Mouse (Mus musculus) heart, embryonic 15.5 days (tissue): ENCODE measurements at regions not wholly inside any gene's neighbourhood (a gene's known extent, or its start where the extent isn't known, plus 50 kb on each side); places are given as distances from the start of the nearest gene placed in this dataset.

ENCODE experiments used
- ATAC-seq: fragments of 200-750 bp; cut with Nextera tagmentation; replicated peaks from 2 replicates; pipeline ENCODE4 v1.8.0; 2017; ENCODE audit warnings: low read depth, moderate TSS enrichment; ENCODE audit not compliant: insufficient number of reproducible peaks, insufficient read depth, low FRiP score
- H3K27ac ChIP-seq: fragments of 300-500 bp; sonication (generic); 2 replicates; pipeline ENCODE4 v1.5.1; 2015; ENCODE audit warnings: mild to moderate bottlenecking, inconsistent platforms
- H3K27me3 ChIP-seq: fragments of 300-500 bp; sonication (generic); 2 replicates; pipeline ENCODE4 v1.6.1; 2015; ENCODE audit warnings: inconsistent platforms
- H3K36me3 ChIP-seq: fragments of 300-500 bp; sonication (generic); 2 replicates; pipeline ENCODE4 v1.6.1; 2015; ENCODE audit warnings: mild to moderate bottlenecking, inconsistent platforms
- H3K4me1 ChIP-seq: fragments of 300-500 bp; sonication (generic); replicated peaks from 2 replicates; pipeline ENCODE4 v1.6.1; 2015; ENCODE audit warnings: inconsistent platforms
- H3K4me2 ChIP-seq: fragments of 300-500 bp; sonication (generic); 2 replicates; pipeline ENCODE4 v1.6.1; 2015; ENCODE audit warnings: inconsistent platforms, mild to moderate bottlenecking, moderate library complexity
- H3K4me3 ChIP-seq: fragments of 300-500 bp; sonication (generic); 2 replicates; pipeline ENCODE4 v1.5.1; 2015; ENCODE audit warnings: mild to moderate bottlenecking, inconsistent platforms
- H3K9ac ChIP-seq: fragments of 300-500 bp; sonication (generic); 2 replicates; pipeline ENCODE4 v1.6.1; 2015; ENCODE audit warnings: mild to moderate bottlenecking, inconsistent platforms
- H3K9me3 ChIP-seq: fragments of 300-500 bp; sonication (generic); replicated peaks from 2 replicates; pipeline ENCODE4 v1.6.1; 2016; ENCODE audit warnings: inconsistent platforms
- WGBS: fragments of 180-500 bp; shearing (Covaris S2); methylation state at CpG from one replicate; pipeline ENCODE4 v1.1.7; 2015; ENCODE audit warnings: mixed read lengths; 5-methylcytosine and 5-hydroxymethylcytosine counted together

GRCm38 (mm10) chr8:128026981-128027380, 331.4 kb upstream of the Nrp1 start:
- H3K4me3 ChIP-seq: no peak overlapping the region
- H3K9ac ChIP-seq: no peak overlapping the region
- H3K9me3 ChIP-seq: no peaks in the 10 kb centered on the region
- no peak overlapping the region for H3K4me2 ChIP-seq
- WGBS: 82% methylated on average over 2 of the region's 2 CpGs
- H3K27ac ChIP-seq: no peak overlapping the region
- ATAC-seq: no peak
- H3K4me1 ChIP-seq: peaks cover 18% of the 10 kb centered on the region
- no peaks in the 10 kb centered on the region for H3K27me3 ChIP-seq
- H3K36me3 ChIP-seq: no peaks in the 10 kb centered on the region

- no peak for ATAC-seq
- Histone ChIP-seq H3K36me3 (no peaks in the 10 kb centered on the region), H3K27me3 (no peaks in the 10 kb centered on the region), H3K27ac (peak overlapping the region; percentile 24; the same call in 1 of the 2 replicates), H3K9ac (no peak overlapping the region), H3K9me3 (no peaks in the 10 kb centered on the region), H3K4me3 (no peak overlapping the region), H3K4me2 (no peak overlapping the region), H3K4me1 (peaks cover 26% of the 10 kb centered on the region)
- WGBS: 67% methylated on average over 24 of the region's 24 CpGs
Observed at GRCm38 (mm10) chr8:128030335-128031280, 327.8 kb upstream of the Nrp1 start.

- H3K9me3 ChIP-seq: no peaks in the 10 kb centered on the region
- no peak overlapping the region for H3K9ac ChIP-seq
- 16% methylated on average over 6 of the region's 6 CpGs for whole genome bisulfite sequencing
- ATAC-seq: peak; percentile 85
- no peaks in the 10 kb centered on the region for H3K36me3 ChIP-seq
- H3K27me3 ChIP-seq: no peaks in the 10 kb centered on the region
- peak overlapping the region; percentile 35; the same call in 1 of the 2 replicates for H3K4me2 ChIP-seq
- no peak overlapping the region for H3K4me3 ChIP-seq
- H3K27ac ChIP-seq: peak overlapping the region; percentile 36; the same call in 1 of the 2 replicates
- H3K4me1 ChIP-seq: peaks cover 27% of the 10 kb centered on the region
Observed at GRCm38 (mm10) chr8:128034127-128034526, 324.3 kb upstream of the Nrp1 start.

- Histone ChIP-seq H3K27me3 (no peaks in the 10 kb centered on the region), H3K36me3 (no peaks in the 10 kb centered on the region), H3K9me3 (no peaks in the 10 kb centered on the region), H3K4me2 (no peak overlapping the region), H3K9ac (no peak overlapping the region), H3K4me3 (no peak overlapping the region), H3K27ac (no peak overlapping the region), H3K4me1 (peaks cover 27% of the 10 kb centered on the region)
- 63% methylated on average over 3 of the region's 3 CpGs for WGBS
- ATAC-seq: no peak
Observed at GRCm38 (mm10) chr8:128035672-128036071, 322.7 kb upstream of the Nrp1 start.

GRCm38 (mm10) chr8:128039341-128040064, 318.9 kb upstream of the Nrp1 start:
- WGBS: 60% methylated on average over 6 of the region's 6 CpGs
- no peak overlapping the region for H3K27ac ChIP-seq
- H3K9ac ChIP-seq: no peak overlapping the region
- peaks cover 22% of the 10 kb centered on the region for H3K4me1 ChIP-seq
- ATAC-seq: no peak
- no peaks in the 10 kb centered on the region for H3K27me3 ChIP-seq
- H3K36me3 ChIP-seq: no peaks in the 10 kb centered on the region
- no peak overlapping the region for H3K4me3 ChIP-seq
- no peak overlapping the region for H3K4me2 ChIP-seq
- H3K9me3 ChIP-seq: no peaks in the 10 kb centered on the region

- no peak overlapping the region for H3K4me3 ChIP-seq
Observed at GRCm38 (mm10) chr8:128042877-128043276, 315.5 kb upstream of the Nrp1 start.

GRCm38 (mm10) chr8:128043392-128043791, 315.0 kb upstream of the Nrp1 start:
- 67% methylated on average over 4 of the region's 4 CpGs for WGBS
- ATAC-seq: no peak

More at GRCm38 (mm10) chr8:128042877-128043276, 315.5 kb upstream of the Nrp1 start:
- ATAC-seq: no peak
- H3K27ac ChIP-seq: no peak overlapping the region
- H3K9ac ChIP-seq: no peak overlapping the region
- H3K36me3 ChIP-seq: no peaks in the 10 kb centered on the region
- peaks cover 6% of the 10 kb centered on the region; the same call in 1 of the 2 replicates for H3K4me1 ChIP-seq
- no peaks in the 10 kb centered on the region for H3K27me3 ChIP-seq
- H3K9me3 ChIP-seq: no peaks in the 10 kb centered on the region
- 71% methylated on average over 2 of the region's 2 CpGs for WGBS
- H3K4me2 ChIP-seq: no peak overlapping the region

GRCm38 (mm10) chr8:128056251-128056650, 302.2 kb upstream of the Nrp1 start:
- Histone ChIP-seq H3K4me2 (no peak overlapping the region), H3K27ac (no peak overlapping the region), H3K4me1 (peaks cover 9% of the 10 kb centered on the region; the same call in 1 of the 2 replicates), H3K4me3 (no peak overlapping the region), H3K9ac (no peak overlapping the region), H3K36me3 (no peaks in the 10 kb centered on the region), H3K27me3 (no peaks in the 10 kb centered on the region), H3K9me3 (no peaks in the 10 kb centered on the region)
- 55% methylated on average over 8 of the region's 8 CpGs for WGBS
- peak; percentile 67 for ATAC-seq

More at GRCm38 (mm10) chr8:128043392-128043791, 315.0 kb upstream of the Nrp1 start:
- Histone ChIP-seq H3K9me3 (no peaks in the 10 kb centered on the region), H3K27me3 (no peaks in the 10 kb centered on the region), H3K27ac (no peak overlapping the region), H3K4me1 (peaks cover 6% of the 10 kb centered on the region; the same call in 1 of the 2 replicates), H3K36me3 (no peaks in the 10 kb centered on the region), H3K9ac (no peak overlapping the region), H3K4me2 (no peak overlapping the region), H3K4me3 (no peak overlapping the region)

- no peak for ATAC-seq
- WGBS: 90% methylated on average over 6 of the region's 6 CpGs
- H3K4me3 ChIP-seq: no peak overlapping the region
- H3K9ac ChIP-seq: no peak overlapping the region
- peaks cover 9% of the 10 kb centered on the region; the same call in 1 of the 2 replicates for H3K4me1 ChIP-seq
- H3K4me2 ChIP-seq: no peak overlapping the region
- H3K36me3 ChIP-seq: no peaks in the 10 kb centered on the region
- no peaks in the 10 kb centered on the region for H3K9me3 ChIP-seq
- no peak overlapping the region for H3K27ac ChIP-seq
- no peaks in the 10 kb centered on the region for H3K27me3 ChIP-seq
Observed at GRCm38 (mm10) chr8:128057845-128058244, 300.6 kb upstream of the Nrp1 start.

GRCm38 (mm10) chr8:128059817-128060216, 298.6 kb upstream of the Nrp1 start:
- H3K4me2 ChIP-seq: no peak overlapping the region
- H3K4me3 ChIP-seq: no peak overlapping the region
- H3K4me1 ChIP-seq: peaks cover 9% of the 10 kb centered on the region; the same call in 1 of the 2 replicates
- H3K27ac ChIP-seq: no peak overlapping the region
- ATAC-seq: no peak
- H3K9ac ChIP-seq: no peak overlapping the region
- no peaks in the 10 kb centered on the region for H3K36me3 ChIP-seq
- WGBS: 85% methylated on average over 3 of the region's 3 CpGs
- no peaks in the 10 kb centered on the region for H3K27me3 ChIP-seq
- no peaks in the 10 kb centered on the region for H3K9me3 ChIP-seq

GRCm38 (mm10) chr8:128064211-128064610, 294.2 kb upstream of the Nrp1 start:
- no peaks in the 10 kb centered on the region for H3K27me3 ChIP-seq
- H3K9me3 ChIP-seq: no peaks in the 10 kb centered on the region
- H3K27ac ChIP-seq: no peak overlapping the region
- no peak overlapping the region for H3K4me2 ChIP-seq
- no peaks in the 10 kb centered on the region for H3K36me3 ChIP-seq
- 85% methylated on average over 1 of the region's 1 CpGs for WGBS
- no peak overlapping the region for H3K9ac ChIP-seq
- ATAC-seq: no peak
- no peak overlapping the region for H3K4me3 ChIP-seq
- no peaks in the 10 kb centered on the region for H3K4me1 ChIP-seq
